Mouse (Mus musculus): Measurements from ENCODE around the gene Gatad1.
"Not testable (repeated sequence)": the region's sequence is repeated elsewhere in the genome, so short reads cannot be mapped to it uniquely, and the experiment has no call there.

The Gatad1 gene

GRCm38 (mm10) chr5:3657085-3657484, at the start of gene Gatad1:
Gene Gatad1 (minus strand): TSS chr5:3657185.
- no peak for DNase-seq

GRCm38 (mm10) chr5:3702180-3702579, 45.2 kb upstream of the Gatad1 start:
- DNase-seq = no peak

GRCm38 (mm10) chr5:3700025-3700424, 43.0 kb upstream of the Gatad1 start:
- DNase-seq = no peak

GRCm38 (mm10) chr5:3696031-3696430, 39.0 kb upstream of the Gatad1 start:
- no peak for DNase-seq

- DNase-seq = no peak
Measured at GRCm38 (mm10) chr5:3695191-3695590, 38.2 kb upstream of the Gatad1 start.

- no peak for DNase-seq
Measured at GRCm38 (mm10) chr5:3692956-3693355, 36.0 kb upstream of the Gatad1 start.

- DNase-seq = no peak
Measured at GRCm38 (mm10) chr5:3691283-3691682, 34.3 kb upstream of the Gatad1 start.

- DNase-seq = no peak
Measured at GRCm38 (mm10) chr5:3688298-3688697, 31.3 kb upstream of the Gatad1 start.

GRCm38 (mm10) chr5:3669938-3670554, 13.1 kb upstream of the Gatad1 start:
- no peak for DNase-seq

- no peak for DNase-seq
Measured at GRCm38 (mm10) chr5:3666585-3666984, 9.6 kb upstream of the Gatad1 start.

GRCm38 (mm10) chr5:3665225-3665624, 8.2 kb upstream of the Gatad1 start:
- DNase-seq = no peak

- no peak for DNase-seq
Measured at GRCm38 (mm10) chr5:3653801-3654200, 3.2 kb downstream of the Gatad1 start.

GRCm38 (mm10) chr5:3652903-3653575, 3.9 kb downstream of the Gatad1 start:
- not testable (repeated sequence) for DNase-seq

GRCm38 (mm10) chr5:3651621-3652020, 5.4 kb downstream of the Gatad1 start:
- DNase-seq = no peak

GRCm38 (mm10) chr5:3650881-3651280, 6.1 kb downstream of the Gatad1 start, which contains the start of gene Tmbim7:
Gene Tmbim7 (plus strand): TSS chr5:3651181.
- no peak for DNase-seq

GRCm38 (mm10) chr5:3648849-3649210, 8.2 kb downstream of the Gatad1 start:
- no peak for DNase-seq

GRCm38 (mm10) chr5:3648206-3648848, 8.7 kb downstream of the Gatad1 start:
- DNase-seq = no peak

- peak; percentile 91 to 96 for DNase-seq
Measured at GRCm38 (mm10) chr5:3647708-3648121, 9.3 kb downstream of the Gatad1 start.

- peak; percentile 27 to 66 for DNase-seq
Measured at GRCm38 (mm10) chr5:3646991-3647707, 9.8 kb downstream of the Gatad1 start.

- DNase-seq = no peak
Measured at GRCm38 (mm10) chr5:3646539-3646938, 10.4 kb downstream of the Gatad1 start.

GRCm38 (mm10) chr5:3645326-3645725, 11.7 kb downstream of the Gatad1 start:
- DNase-seq = no peak

- no peak for DNase-seq
Measured at GRCm38 (mm10) chr5:3644621-3645020, 12.4 kb downstream of the Gatad1 start.

GRCm38 (mm10) chr5:3635286-3635685, 21.7 kb downstream of the Gatad1 start:
- no peak for DNase-seq

Data from lung, postnatal 4 days (tissue).